Mouse (Mus musculus): Measurements from ENCODE around the gene Pik3r3.
A peak's percentile ranks its signal among the peaks of the same experiment; 100 is the strongest.

Gene Pik3r3

DNA sequence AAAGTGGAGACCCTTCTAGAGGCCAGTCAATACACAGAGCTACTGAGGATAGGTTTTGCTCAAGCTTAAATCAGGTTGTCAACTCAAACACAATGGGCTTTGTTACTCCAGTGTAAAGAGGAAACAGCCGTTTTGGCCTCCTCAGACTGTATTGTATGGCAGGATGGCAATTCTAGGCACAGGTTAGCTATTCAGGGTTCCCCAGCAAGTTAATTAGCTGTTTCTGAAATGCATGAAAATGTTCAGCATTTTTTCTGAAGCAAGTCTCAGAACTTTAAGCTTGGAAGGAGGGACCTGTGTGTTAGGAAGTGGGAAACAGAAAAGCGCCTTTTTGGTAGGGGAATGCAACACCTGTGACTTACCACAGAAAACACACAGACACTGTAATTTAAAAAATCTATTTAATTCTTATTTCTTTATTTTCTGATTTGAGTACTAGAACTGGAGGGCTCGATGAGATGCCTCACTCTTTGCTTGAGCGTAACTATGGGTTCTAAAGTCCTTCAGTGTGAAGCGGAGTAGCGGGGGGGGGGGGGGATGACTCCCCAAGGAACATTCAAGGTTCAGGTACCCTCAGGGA lies 1.3 kb upstream of the Pik3r3 start:
- no peak for DNase-seq (ENCODE audit: low spot score)

DNA sequence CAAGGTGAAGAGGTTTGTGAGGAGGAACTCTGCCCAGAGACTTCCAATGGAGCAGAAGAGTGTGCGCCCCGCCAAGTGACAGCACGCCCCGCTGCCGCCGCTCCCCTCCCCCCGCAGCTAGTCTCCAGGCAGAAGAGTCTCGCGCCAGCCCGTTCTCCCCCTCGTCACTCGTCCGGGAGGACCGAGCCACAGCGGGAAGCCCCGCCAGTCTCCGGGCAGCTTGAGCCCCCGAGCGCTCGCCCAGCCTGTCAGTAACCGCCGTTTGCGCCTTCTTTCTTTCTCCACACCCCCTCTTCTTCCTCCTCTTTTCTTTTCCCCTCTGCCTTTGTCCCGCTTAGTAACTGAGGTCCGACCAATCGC lies 658 bp upstream of the Pik3r3 start:
- no peak for DNase-seq (ENCODE audit: low spot score)

DNA sequence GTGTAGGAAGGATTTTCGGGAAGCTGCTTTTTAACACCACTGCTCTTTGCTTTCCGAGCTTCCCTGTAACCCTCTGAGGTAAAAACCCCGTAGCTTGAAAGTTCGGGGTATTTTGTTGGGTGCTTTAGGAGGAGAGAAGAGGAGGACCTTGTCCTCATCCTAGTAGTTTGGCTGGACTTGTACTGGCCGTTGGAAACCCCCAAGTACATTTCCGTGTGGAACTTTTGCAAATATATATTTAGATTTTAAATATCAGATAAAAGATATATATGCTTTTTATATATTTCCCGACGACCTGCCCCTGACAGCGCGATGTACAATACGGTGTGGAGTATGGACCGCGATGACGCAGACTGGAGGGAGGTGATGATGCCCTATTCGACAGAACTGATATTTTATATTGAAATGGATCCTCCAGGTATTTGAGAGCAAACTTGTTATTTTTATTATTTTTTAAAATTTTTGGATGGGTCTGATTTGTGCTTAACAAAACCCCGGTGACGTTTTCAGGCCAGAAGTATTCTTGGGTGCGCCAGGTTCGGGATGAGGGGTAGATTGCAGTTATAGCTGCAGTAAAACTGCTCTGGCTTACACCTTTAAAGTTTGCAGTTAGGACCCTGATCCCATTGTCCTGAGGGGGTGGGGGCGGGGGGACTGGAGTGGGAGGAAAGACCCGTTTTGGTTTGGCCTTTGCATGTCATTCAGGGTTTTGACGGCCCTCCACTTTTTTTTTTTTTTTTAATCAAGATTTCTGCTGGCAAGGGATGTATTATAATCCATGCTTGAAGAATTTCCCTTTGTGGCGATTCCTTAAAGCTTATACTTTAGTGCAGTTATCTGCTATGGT lies 801 bp downstream of the Pik3r3 start:
- peak; percentile 15 for DNase-seq (ENCODE audit: low spot score)

DNA sequence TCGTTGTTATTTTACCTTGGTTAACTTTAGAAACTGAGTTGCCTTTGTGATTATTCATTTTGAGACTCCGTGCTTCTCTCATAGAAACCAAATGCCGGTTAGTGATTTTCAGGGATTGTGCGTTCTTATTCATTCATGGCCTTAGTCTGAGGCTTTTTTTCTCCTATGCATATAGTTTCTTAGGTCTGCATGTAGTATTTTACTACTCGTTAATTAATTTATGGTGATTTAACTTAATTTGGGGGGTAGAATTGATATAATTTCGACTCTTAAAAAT lies 1.4 kb downstream of the Pik3r3 start:
- no peak for DNase-seq (ENCODE audit: low spot score)

DNA sequence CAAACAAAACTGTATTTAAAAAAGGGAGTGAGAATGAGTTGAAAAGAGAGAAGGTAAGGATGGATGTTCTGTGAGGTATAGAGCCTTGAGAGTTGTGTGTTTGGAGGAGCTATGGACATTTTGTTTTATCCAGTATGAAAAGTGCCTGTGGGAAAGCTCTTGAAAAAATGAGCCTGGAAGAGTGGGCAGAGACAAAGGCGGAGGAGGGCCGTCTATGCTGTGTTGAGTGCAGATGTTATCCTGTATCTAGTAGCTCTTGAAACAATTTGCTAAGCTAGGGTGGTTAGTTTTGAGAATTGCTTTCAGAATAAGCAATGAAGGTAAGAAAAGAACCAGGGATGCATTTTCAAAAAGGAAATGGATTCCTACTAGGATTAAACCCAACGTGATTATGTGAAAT lies 22.0 kb downstream of the Pik3r3 start:
- DNase-seq (ENCODE audit: low spot score) = no peak

DNA sequence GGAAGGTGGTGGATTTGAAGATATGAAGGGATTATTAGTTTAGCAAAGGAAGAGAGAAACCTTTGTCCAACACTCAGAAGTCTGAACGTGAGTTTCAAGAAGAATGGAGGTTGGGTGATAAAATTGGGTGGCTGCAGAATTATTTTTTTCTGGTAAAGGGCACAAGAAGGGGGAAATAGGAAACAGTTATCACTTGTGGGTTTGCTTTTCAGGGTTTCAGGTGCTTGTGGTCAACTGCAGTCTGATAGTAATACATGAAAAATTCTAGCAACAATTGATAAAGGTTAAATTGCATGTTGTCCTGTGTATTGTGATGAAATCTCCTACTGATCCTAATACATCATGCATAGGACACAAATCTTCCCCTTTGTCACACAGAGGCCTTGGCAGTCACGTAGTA lies 22.8 kb downstream of the Pik3r3 start:
- DNase-seq (ENCODE audit: low spot score) = no peak

DNA sequence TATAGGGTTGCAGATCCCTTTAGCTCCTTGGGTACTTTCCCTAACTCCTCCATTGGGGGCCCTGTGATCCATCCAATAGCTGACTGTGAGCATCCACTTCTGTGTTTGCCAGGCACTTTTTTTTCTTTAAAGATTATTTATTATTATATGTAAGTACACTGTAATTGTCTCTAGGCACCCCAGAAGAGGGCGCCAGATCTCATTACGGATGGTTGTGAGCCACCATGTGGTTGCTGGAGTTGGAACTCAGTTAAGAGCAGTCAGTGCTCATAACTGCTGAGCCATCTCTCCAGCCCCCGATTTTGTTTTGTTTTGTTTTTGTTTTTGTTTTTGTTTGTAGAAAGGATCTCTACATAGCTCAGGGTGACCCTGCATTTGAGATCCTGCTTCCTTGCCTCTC lies 24.5 kb downstream of the Pik3r3 start:
- DNase-seq (ENCODE audit: low spot score) = peak; percentile 19

DNA sequence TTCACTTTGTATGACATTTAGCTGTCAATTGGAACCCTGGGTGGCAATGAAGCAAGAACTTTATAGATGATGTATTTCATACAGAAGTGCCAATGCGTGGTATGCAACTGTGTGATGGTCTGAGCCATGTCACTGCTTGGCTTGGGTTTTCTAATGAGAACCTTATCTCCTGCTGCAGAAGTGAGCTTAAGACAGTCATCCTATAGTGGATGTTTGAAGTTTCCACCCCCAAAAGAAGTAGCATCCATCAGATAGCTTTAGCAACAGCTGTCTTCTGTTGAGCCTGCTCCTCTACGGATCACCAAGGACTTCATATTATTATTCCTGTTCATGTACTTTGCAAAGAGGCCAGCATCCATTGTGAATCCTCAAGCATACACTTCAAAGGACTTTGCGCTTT lies 28.6 kb downstream of the Pik3r3 start:
- DNase-seq (ENCODE audit: low spot score) = no peak

DNA sequence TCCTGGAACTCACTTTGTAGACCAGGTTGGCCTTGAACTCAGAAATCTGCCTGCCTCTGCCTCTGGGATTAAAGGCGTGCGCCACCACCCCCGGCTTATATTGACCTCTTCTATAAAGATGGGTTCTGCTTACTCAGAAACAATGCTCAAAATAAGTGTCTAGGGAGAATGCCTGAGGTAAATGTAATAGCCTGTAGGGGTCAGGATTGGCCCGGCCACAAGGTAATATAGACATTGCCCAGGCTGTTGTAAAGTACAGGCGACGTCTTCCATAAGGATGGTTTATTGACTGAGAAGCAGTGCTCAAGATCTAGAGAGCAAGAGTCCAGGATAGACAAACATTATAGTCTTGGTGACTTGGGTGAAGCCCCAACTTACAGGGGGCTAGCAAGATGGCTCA lies 46.8 kb downstream of the Pik3r3 start:
- DNase-seq (ENCODE audit: low spot score) = no peak

DNA sequence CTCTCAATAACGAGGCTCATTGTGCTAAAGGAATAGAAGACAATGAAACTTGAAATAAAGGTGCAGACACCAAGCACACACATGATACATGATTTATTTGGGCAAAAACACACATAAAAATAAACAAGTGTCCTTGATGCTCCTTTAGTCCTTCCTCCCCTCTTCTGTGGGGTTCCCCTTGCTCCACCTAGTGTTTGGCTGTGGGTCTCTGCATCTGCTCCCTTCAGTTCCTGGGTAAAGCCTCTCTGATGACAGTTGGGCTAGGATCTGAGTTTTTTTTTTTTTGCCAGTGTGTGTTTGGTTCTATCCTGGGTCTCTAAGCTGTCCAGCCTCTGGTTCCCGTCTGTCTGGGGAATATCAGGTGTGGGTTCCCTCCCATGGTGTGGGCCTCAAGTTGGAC lies 60.8 kb downstream of the Pik3r3 start:
- no peak for DNase-seq (ENCODE audit: low spot score)

DNA sequence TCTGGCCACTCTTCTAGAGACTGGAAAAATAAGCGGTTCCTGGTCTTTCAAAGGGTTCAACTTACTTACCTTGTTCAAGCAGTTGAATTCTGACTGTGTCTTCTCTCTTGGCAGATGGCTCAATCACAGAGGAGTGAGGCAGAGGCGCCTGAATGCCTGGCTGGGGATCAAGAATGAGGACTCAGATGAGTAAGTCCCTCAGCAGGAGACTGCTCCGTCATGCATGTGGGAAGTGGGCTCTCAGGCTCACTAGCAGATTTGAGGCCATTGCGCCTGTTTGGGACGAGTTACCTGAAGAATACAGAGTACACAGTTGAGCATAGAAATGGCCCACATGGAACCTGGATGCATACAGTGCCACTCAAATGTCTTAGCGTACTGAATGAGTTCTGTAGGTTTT lies 70.1 kb downstream of the Pik3r3 start:
- no peak for DNase-seq (ENCODE audit: low spot score)

DNA sequence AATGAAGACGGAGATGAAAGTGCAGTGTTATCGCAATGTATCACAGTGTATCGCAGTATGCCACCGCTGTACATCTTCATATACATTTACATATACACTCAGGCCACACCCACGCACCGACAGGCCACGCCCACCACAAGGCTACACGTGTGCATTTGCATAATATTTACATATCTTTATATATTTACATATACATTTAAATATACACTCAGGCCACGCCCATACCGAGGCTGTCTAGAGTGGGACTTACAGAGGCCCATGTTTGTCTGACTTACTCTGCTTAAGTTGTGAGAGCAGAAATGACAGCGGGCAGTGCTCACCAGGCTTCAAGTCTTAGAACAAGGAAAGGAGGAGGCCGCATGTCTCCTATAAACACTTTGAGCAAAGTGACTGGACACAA lies 71.9 kb downstream of the Pik3r3 start:
- no peak for DNase-seq (ENCODE audit: low spot score)

DNA sequence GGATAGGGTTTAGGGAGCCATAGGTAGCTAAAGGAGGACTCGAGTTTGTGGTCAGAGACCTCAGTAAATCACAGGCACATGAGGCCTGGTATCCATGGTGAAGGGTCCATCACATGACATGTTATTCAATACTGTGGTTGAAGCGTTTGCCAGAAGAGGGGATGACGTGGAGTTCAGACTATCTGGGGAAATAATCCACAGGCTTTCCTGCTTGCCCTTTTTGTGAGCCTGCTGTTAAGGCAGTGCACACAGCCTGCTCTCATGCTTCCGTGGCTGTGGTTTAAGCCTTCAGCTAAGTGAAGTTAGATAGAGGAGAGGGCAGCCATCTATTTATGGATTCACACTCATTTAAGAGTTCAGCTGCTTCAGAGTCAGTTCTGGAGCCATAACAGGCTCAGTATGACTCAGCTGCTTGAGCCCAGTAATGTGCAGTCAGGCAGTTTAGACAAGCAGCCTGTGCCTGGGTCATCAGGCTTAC lies 79.5 kb downstream of the Pik3r3 start:
- no peak for DNase-seq (ENCODE audit: low spot score)

DNA sequence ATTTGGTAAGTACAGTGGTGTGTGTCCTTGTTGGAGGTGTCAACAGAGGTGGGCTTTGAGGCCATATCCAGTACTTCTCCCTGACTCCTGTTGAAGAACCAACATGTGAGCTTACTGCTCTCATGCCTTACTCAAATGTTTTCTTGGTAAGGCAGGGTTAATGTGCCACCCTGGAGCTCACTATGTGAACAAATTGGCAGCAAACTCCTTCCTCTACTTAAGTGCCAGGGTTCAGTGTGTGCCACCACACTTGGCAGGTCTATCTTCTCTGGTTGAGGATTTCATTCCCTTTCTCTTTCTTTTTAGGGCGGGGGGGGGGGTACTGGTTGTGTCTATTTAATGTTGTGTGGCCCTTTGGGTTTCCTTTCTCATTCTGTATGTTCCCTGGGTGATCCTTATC lies 83.1 kb downstream of the Pik3r3 start:
- no peak for DNase-seq (ENCODE audit: low spot score)

DNA sequence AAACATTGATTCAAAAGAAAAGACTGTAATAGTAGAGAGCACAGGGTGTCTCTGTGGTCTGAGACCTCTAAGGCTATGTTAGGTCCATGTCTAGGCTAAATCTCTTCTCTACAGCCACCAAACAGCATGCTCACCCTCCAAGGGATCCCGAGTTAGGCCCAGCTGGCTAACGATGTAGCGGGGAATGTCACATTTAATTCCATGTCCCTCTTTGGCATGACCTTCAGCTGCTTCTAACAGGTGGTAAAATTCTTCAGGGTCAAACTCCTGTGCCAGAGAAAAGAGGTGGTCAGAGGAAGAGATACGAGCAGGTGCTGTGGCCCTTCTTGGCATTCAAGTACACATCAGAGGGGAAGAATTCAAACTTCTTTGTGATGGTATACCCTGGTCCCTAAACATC lies 96.2 kb downstream of the Pik3r3 start:
- no peak for DNase-seq (ENCODE audit: low spot score)

DNA sequence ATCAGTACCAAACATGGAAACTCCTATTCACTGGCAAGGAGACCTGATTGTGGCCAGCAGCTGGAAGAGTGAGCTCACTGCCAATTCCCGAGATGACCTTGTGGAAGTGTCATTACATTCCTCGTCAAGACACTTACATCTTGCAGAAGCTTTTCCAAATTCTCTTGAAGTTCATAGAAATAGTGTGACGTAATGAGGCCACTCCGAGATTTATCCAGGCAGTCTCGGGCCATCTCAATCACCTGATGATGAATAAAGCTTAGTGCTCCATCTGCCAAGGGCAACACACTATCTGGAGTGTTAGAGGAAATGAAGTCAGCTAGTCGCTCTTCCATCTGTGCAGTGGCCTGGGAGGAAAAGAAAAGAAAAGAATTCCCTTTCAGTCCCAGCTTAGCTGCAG lies 100.7 kb downstream of the Pik3r3 start:
- DNase-seq (ENCODE audit: low spot score) = no peak

DNA sequence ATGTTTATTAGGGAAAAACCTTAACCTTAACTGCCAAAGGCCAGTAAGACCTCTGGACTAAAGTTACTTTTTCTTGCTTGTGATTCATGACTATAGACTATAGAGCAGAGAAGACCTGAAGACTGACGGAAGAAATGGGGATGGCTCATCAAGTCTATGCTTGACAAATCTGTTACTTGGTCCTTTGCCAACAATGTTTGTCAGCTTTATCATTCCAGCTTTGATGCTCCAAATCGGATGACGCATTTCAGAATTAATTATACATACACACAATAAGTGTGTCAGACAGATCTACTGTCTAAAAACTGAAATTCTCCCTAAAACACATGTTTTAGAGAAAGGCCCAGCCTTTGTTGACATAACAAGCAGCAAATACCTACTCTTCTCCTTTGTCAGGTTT lies 107.8 kb downstream of the Pik3r3 start:
- DNase-seq (ENCODE audit: low spot score) = no peak

DNA sequence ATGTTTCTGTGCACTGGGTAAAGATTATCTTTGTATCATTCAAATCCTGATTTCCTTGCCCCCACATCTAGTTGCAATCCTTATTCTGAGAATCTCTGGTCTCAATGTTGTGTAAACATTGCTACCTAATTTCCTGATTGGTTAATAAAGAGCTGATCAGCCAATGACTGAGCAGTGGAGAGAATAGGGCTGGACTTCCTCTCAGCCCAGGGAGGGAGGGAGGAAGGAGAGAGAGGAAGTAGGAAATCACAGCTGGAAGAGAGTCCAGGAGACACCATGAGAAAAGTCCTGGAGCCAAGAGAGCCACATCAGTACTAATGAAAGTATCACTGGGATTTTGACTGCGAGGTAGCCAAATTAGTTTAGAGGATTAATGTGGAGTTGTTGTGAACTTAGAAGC lies 114.9 kb downstream of the Pik3r3 start:
- no peak for DNase-seq (ENCODE audit: low spot score)

DNA sequence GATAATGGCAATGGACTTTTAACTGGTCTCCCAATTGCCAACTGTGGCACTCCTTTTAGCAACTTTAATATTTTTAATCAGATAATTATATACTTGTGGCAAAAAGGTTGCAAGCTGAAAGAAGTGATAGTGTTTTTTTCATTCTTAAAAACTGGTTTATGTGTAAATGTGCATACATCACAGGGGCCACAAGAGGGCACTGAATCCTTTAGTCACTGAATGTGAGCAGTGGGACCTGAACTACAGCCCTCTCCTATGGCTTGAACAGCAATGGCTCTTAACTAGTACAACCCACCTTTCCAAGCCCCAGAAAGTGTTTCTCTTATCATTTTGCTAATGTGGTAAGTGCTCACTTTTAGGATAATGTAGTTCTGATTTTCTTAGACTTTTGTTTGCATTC lies 120.7 kb downstream of the Pik3r3 start:
- peak; percentile 44 for DNase-seq (ENCODE audit: low spot score)

DNA sequence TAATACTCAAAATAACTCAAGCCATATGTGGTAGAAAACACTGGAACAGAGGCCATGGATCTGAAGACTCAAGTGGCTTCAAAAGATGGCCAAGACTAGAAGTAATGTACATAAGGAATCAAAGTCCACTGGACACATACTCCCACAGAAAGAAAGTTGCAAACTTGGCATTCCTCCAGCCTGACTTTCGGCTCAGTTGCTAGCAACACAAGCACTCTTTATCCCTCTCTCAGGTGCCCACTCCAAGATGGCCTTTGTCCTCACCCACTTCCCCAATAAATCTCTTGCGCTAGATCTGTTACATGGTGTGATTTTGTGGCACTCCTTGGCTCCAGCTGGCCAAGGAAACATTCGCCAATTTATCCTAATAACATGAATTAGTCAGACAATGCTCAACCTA lies 131.1 kb downstream of the Pik3r3 start:
- no peak for DNase-seq (ENCODE audit: low spot score)

Measured in urinary bladder, postnatal 25 days (tissue).